Mouse (Mus musculus): ENCODE measurements around the gene Csnk2a2. TPM values are rescaled to one million over a fixed set of nuclear protein-coding genes. Genes with fewer than 3 reads are reported as not detected.

The Csnk2a2 gene
- polyA plus RNA-seq, 1 experiment from 2014 or later = 9.0 TPM

DNA sequence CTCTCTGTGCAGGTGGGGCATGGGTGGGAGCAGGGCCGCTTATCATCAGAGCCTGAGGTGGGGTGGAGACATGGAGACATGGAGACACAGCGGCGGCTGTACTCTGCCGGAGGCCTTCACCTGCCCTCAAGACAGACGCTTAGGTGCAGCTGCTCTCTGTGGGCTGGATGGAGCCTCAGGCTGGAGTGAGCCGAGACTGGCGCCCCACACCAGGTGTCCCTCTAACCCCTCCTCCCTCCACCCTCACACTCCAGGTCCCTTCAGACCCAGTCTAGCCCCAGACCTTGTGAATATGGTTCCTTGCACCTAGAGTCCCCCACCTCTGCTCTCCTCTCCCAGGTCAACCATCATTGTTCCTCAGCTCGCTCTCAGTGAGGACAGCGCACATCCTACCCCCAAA is 90.7 kb downstream of the Csnk2a2 start:
- Histone ChIP-seq H3K9me3 (replicated peaks) (no peaks in the 10 kb centered on the region), H3K4me1 (peaks cover 26% of the 10 kb centered on the region), H3K27ac (no peak overlapping the region), H3K9ac (no peak overlapping the region), H3K4me2 (no peak overlapping the region), H3K36me3 (no peaks in the 10 kb centered on the region), H3K27me3 (no peaks in the 10 kb centered on the region), H3K4me3 (replicated peaks) (no peak overlapping the region)
- ATAC-seq (replicated peaks; ENCODE audit: low FRiP score) = no peak
- 83% methylated on average over 9 of the region's 9 CpGs for WGBS

DNA sequence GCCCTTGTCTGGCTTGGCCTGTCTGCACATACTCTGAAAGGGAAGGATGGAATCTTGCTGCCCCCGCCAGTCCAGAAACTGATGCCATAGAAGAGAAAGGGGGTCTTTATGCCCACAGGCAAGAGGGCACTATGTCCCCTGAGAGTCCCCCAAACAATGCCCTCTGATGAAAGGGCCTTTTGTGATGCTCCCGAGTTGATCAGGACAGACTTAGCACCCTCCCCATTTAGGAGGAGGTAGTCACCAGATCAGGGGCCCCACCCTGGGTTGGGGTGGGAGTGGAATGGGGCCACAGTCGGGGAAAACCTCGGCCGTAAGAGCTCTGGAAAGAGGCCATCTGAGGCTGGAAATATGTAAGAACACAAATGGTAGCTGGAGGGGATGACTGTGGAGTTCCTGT is 92.6 kb downstream of the Csnk2a2 start:
- peak overlapping the region; percentile 70; the same call in 1 of the 2 replicates for H3K27ac ChIP-seq
- H3K4me1 ChIP-seq = peaks cover 26% of the 10 kb centered on the region
- H3K9me3 ChIP-seq (replicated peaks) = no peaks in the 10 kb centered on the region
- H3K4me2 ChIP-seq = no peak overlapping the region
- no peak overlapping the region for H3K9ac ChIP-seq
- no peak for ATAC-seq (replicated peaks; ENCODE audit: low FRiP score)
- H3K27me3 ChIP-seq = no peaks in the 10 kb centered on the region
- no peak overlapping the region for H3K4me3 ChIP-seq (replicated peaks)
- WGBS = 64% methylated on average over 5 of the region's 5 CpGs
- no peaks in the 10 kb centered on the region for H3K36me3 ChIP-seq

DNA sequence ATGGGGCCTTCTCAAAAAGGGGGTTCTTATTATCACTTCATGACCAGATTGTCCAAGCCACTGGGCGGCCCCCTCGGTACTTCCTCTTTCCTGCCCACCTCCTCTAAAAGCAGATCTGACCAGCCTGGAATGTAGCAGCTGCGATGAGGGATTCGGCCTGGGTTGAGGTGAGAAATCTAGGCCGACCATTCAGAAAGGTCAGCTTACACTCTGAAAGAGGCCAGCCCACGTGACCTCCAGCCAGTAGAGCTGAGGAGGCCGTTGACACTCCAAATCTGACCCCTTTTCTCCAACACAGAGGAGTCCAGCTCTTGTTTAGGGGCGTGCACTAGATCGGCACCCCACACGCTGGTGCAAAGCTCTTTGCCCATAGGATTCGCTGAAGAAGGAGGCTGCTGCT is 93.1 kb downstream of the Csnk2a2 start:
- Histone ChIP-seq H3K36me3 (no peaks in the 10 kb centered on the region), H3K4me2 (no peak overlapping the region), H3K27me3 (no peaks in the 10 kb centered on the region), H3K4me3 (replicated peaks) (no peak overlapping the region), H3K9me3 (replicated peaks) (no peaks in the 10 kb centered on the region), H3K27ac (peak overlapping the region; percentile 70), H3K4me1 (peaks cover 26% of the 10 kb centered on the region), H3K9ac (no peak overlapping the region)
- no peak for ATAC-seq (replicated peaks; ENCODE audit: low FRiP score)
- WGBS = 37% methylated on average over 11 of the region's 11 CpGs

Other genes starting within 250 kb of the Csnk2a2 start
- gene Cngb1, start 183.5 kb downstream of the Csnk2a2 start, polyA plus RNA-seq (2015; fragmentation: Nextera tagmentation; extraction: Ambion mirVana) = 0.44 and 0.81 TPM in 2 replicates
- gene Tepp, start 179.5 kb downstream of the Csnk2a2 start, polyA plus RNA-seq (2015; fragmentation: Nextera tagmentation; extraction: Ambion mirVana) = 0.33 TPM in 1 of 2 replicates, not detected in the other
- 8.6 and 9.6 TPM in 2 replicates for gene Zfp319, start 158.1 kb downstream of the Csnk2a2 start, polyA plus RNA-seq (2015; fragmentation: Nextera tagmentation; extraction: Ambion mirVana)
- 47.0 and 49.0 TPM in 2 replicates for gene Usb1, start 157.8 kb downstream of the Csnk2a2 start, polyA plus RNA-seq (2015; fragmentation: Nextera tagmentation; extraction: Ambion mirVana)
- gene Mmp15, start 137.8 kb downstream of the Csnk2a2 start, polyA plus RNA-seq (2015; fragmentation: Nextera tagmentation; extraction: Ambion mirVana) = 10.0 and 12.3 TPM in 2 replicates
- gene Cfap20, start 55.2 kb downstream of the Csnk2a2 start, polyA plus RNA-seq (2015; fragmentation: Nextera tagmentation; extraction: Ambion mirVana) = 138 and 139 TPM in 2 replicates
- gene Ccdc113, start 44.0 kb upstream of the Csnk2a2 start, polyA plus RNA-seq (2015; fragmentation: Nextera tagmentation; extraction: Ambion mirVana) = 0.59 and 0.83 TPM in 2 replicates
- gene Prss54, start 86.3 kb upstream of the Csnk2a2 start, polyA plus RNA-seq (2015; fragmentation: Nextera tagmentation; extraction: Ambion mirVana) = not detected in 2 replicates
- 21.6 and 22.6 TPM in 2 replicates for gene Gins3, start 143.4 kb upstream of the Csnk2a2 start, polyA plus RNA-seq (2015; fragmentation: Nextera tagmentation; extraction: Ambion mirVana)
- gene Ndrg4, start 186.9 kb upstream of the Csnk2a2 start, polyA plus RNA-seq (2015; fragmentation: Nextera tagmentation; extraction: Ambion mirVana) = 16.0 and 18.8 TPM in 2 replicates
- gene Setd6, start 225.8 kb upstream of the Csnk2a2 start, polyA plus RNA-seq (2015; fragmentation: Nextera tagmentation; extraction: Ambion mirVana) = 19.7 and 19.9 TPM in 2 replicates

Measured in kidney, embryonic 15.5 days (tissue).